Mouse (Mus musculus): Measurements from ENCODE around the gene Dxo. TPM values are rescaled to one million over a fixed set of nuclear protein-coding genes. Genes with fewer than 3 reads are reported as not detected.
A peak's percentile ranks its signal among the peaks of the same experiment; 100 is the strongest.

Gene Dxo
- total RNA-seq, 1 experiment, result 39.0 TPM

DNA sequence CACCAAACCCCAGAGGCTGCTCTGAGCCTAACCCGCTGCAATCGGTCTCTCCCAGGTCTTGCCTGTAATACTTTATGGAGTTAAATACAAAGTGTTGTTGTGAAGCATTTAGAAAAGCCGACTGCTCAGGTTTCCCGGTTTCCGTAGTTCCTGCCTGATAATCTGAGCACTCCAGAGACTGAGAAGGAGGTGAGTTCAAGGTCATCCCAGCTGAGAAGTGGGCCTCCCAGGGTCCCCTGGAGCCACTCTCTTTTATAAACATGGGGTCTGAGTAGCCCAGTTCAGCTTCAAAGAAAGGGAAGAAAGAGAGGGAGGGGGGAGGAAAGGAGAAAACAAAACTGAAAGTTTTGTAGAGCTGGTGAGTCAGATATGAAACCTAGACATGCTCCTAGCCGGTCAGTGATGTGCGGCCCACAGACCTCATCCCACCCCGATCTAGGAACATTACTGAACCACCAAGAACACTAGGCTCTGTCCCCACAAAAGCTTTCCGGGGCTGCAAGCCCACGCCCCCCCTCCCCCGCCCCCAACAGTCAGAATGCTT is 42.6 kb downstream of the Dxo start, which contains the start of gene Zbtb12:
TSS of gene Zbtb12 (plus strand) at position 148 of the 544 bp plus-strand sequence.
- TF ChIP-seq ZC3H11A (IDR thresholded peaks at IDR 0.05; ENCODE audit: borderline replicate concordance, low read depth, low read length) (no peak), CHD2 (IDR thresholded peaks at IDR 0.05; ENCODE audit: low read depth, low read length) (no peak), ZNF384 (IDR thresholded peaks at IDR 0.05; ENCODE audit: low read depth, low read length) (no peak), HCFC1 (IDR thresholded peaks at IDR 0.05; ENCODE audit: borderline replicate concordance, insufficient read depth, low read length) (no peak), MAFK (IDR thresholded peaks at IDR 0.05; ENCODE audit: insufficient read depth, low read depth, low read length) (no peak)
- peak within 1 kb of the TSS in 1 of 2 experiments; percentile 23; a peak in 1 of 4 replicates for H3K4me3 ChIP-seq (ENCODE audit: insufficient read depth in 1 of 2, low read depth in 1 of 2, low read length in 2 of 2, poor library complexity in 1 of 2, severe bottlenecking in 1 of 2)
- DNase-seq (ENCODE audit: low read depth, low spot score), result no peak
- H3K9me3 ChIP-seq (ENCODE audit: control insufficient read depth, insufficient read depth, low read depth, low read length), result no peaks in the 10 kb centered on the region
- no peaks in the 10 kb centered on the region for H3K36me3 ChIP-seq (ENCODE audit: control insufficient read depth, insufficient read depth, low read length, poor library complexity, severe bottlenecking)
- peaks cover 0 to 3% of the 10 kb centered on the region in 2 experiments; a peak in 2 of 4 replicates for H3K4me1 ChIP-seq (ENCODE audit: control insufficient read depth in 2 of 2, insufficient read depth in 2 of 2, low read length in 2 of 2, poor library complexity in 1 of 2)
- no peak within 1 kb of the TSS for H3K27ac ChIP-seq (ENCODE audit: insufficient read depth, low read depth, low read length, poor library complexity, severe bottlenecking)
- H3K9ac ChIP-seq (ENCODE audit: insufficient read depth, low read depth, low read length, poor library complexity, severe bottlenecking), result no peak within 1 kb of the TSS
- in situ Hi-C loops (cut with MboI; ENCODE audit: low sequenced_read_pairs in 2 of 2, unreplicated experiment in 2 of 2), result no loop called here

DNA sequence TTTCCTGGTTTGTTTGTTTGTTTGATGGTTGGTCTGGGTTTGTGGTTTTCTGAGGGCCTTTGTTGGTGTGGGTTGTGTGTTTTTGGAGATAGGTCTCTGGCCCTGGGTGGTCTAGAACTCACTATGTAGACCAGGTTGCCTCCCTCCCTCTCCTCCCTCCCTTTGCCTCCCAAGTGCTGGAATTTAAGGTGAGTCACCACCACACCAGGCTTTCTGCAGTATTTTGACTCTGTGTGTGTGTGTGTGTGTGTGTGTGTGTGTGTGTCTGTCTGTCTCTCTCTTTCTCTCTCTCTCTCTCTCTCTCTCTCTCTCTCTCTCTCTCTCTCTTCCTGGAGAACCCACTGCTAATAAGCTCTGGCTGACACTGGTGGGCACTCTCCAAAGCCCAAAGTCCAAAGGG is 44.3 kb downstream of the Dxo start:
- TF ChIP-seq MAFK (IDR thresholded peaks at IDR 0.05; ENCODE audit: insufficient read depth, low read depth, low read length) (no peak), ZC3H11A (IDR thresholded peaks at IDR 0.05; ENCODE audit: borderline replicate concordance, low read depth, low read length) (no peak), CHD2 (IDR thresholded peaks at IDR 0.05; ENCODE audit: low read depth, low read length) (no peak), HCFC1 (IDR thresholded peaks at IDR 0.05; ENCODE audit: borderline replicate concordance, insufficient read depth, low read length) (no peak), ZNF384 (IDR thresholded peaks at IDR 0.05; ENCODE audit: low read depth, low read length) (no peak)
- Histone ChIP-seq H3K27ac (ENCODE audit: insufficient read depth, low read depth, low read length, poor library complexity, severe bottlenecking) (no peak overlapping the region), H3K4me1 (ENCODE audit: control insufficient read depth in 2 of 2, insufficient read depth in 2 of 2, low read length in 2 of 2, poor library complexity in 1 of 2) (peaks cover 0 to 3% of the 10 kb centered on the region in 2 experiments; a peak in 2 of 4 replicates), H3K36me3 (ENCODE audit: control insufficient read depth, insufficient read depth, low read length, poor library complexity, severe bottlenecking) (no peaks in the 10 kb centered on the region), H3K4me3 (ENCODE audit: insufficient read depth in 1 of 2, low read depth in 1 of 2, low read length in 2 of 2, poor library complexity in 1 of 2, severe bottlenecking in 1 of 2) (no peak overlapping the region), H3K9me3 (ENCODE audit: control insufficient read depth, insufficient read depth, low read depth, low read length) (no peaks in the 10 kb centered on the region), H3K9ac (ENCODE audit: insufficient read depth, low read depth, low read length, poor library complexity, severe bottlenecking) (no peak overlapping the region)
- no peak for DNase-seq (ENCODE audit: low read depth, low spot score)
- in situ Hi-C loops (cut with MboI; ENCODE audit: low sequenced_read_pairs in 2 of 2, unreplicated experiment in 2 of 2), result no loop called here

DNA sequence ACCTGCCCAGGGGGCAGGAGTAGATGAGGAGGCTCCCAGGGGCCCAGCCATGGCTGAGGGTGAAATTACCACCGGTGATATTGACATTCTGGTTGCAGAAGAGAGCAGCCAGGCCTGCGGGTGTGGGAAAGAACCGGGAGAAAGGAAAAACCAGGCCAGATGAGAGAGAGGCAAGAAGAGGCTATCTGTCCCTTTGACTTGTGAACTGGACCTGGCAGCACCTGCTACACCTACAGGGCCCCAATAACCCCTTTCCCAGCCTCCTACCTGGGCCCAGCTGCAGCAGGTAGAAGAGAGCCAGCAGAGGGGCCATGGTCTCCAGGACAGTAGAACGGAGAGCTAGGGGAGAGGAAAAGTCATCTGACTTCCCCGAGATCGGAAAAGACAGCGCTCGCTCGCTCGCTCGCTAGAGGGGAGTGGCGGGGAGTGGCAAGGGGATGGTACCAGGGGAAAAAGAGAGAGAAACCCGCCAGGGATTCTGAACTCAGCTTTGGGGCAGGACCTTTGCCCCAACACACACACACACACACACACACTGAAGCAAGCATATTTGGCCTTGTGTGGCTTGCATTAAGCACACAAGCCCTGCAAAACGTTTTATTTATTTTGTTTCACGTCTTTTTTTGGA is 45.0 kb downstream of the Dxo start, which contains the start of gene Gm20547:
TSS of gene Gm20547 (minus strand) at position 360 of the 628 bp plus-strand sequence.
- H3K27ac ChIP-seq (ENCODE audit: insufficient read depth, low read depth, low read length, poor library complexity, severe bottlenecking), result no peak within 1 kb of the TSS
- peak within 1 kb of the TSS; percentile 24 to 39; a peak in 2 of 4 replicates for H3K4me3 ChIP-seq (ENCODE audit: insufficient read depth in 1 of 2, low read depth in 1 of 2, low read length in 2 of 2, poor library complexity in 1 of 2, severe bottlenecking in 1 of 2)
- in situ Hi-C loops (cut with MboI; ENCODE audit: low sequenced_read_pairs in 2 of 2, unreplicated experiment in 2 of 2), result no loop called here
- no peak for DNase-seq (ENCODE audit: low read depth, low spot score)
- H3K9ac ChIP-seq (ENCODE audit: insufficient read depth, low read depth, low read length, poor library complexity, severe bottlenecking), result no peak within 1 kb of the TSS
- no peak for TF ChIP-seq ZNF384 (IDR thresholded peaks at IDR 0.05; ENCODE audit: low read depth, low read length)
- TF ChIP-seq ZC3H11A (IDR thresholded peaks at IDR 0.05; ENCODE audit: borderline replicate concordance, low read depth, low read length), result no peak
- no peak for TF ChIP-seq HCFC1 (IDR thresholded peaks at IDR 0.05; ENCODE audit: borderline replicate concordance, insufficient read depth, low read length)
- TF ChIP-seq MAFK (IDR thresholded peaks at IDR 0.05; ENCODE audit: insufficient read depth, low read depth, low read length), result no peak
- TF ChIP-seq CHD2 (IDR thresholded peaks at IDR 0.05; ENCODE audit: low read depth, low read length), result no peak
- H3K36me3 ChIP-seq (ENCODE audit: control insufficient read depth, insufficient read depth, low read length, poor library complexity, severe bottlenecking), result no peaks in the 10 kb centered on the region
- no peaks in the 10 kb centered on the region for H3K9me3 ChIP-seq (ENCODE audit: control insufficient read depth, insufficient read depth, low read depth, low read length)
- H3K4me1 ChIP-seq (ENCODE audit: control insufficient read depth in 2 of 2, insufficient read depth in 2 of 2, low read length in 2 of 2, poor library complexity in 1 of 2), result peaks cover 0 to 3% of the 10 kb centered on the region in 2 experiments; a peak in 2 of 4 replicates

DNA sequence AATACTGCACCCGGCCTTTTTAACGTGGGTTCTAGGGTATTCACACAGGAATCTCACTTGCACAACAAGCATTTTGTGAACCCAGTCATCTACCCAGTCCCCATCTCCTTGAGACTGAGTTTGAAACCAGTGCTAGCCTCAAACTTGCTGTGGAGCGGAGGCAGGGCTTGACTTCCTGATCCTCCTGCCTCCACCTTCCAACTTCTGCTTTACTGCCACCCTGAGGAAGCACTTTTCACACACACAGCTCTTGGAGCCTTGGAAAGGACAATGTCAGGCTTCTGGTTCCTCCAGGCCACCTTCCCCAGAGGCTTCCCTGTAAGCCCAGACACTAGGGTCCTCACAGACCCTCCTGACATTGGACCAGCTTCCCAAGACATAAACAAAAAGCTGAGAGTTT is 46.5 kb downstream of the Dxo start:
- Histone ChIP-seq H3K27ac (ENCODE audit: insufficient read depth, low read depth, low read length, poor library complexity, severe bottlenecking) (no peak overlapping the region), H3K9ac (ENCODE audit: insufficient read depth, low read depth, low read length, poor library complexity, severe bottlenecking) (no peak overlapping the region), H3K4me1 (ENCODE audit: control insufficient read depth in 2 of 2, insufficient read depth in 2 of 2, low read length in 2 of 2, poor library complexity in 1 of 2) (peaks cover 0 to 3% of the 10 kb centered on the region in 2 experiments; a peak in 2 of 4 replicates), H3K36me3 (ENCODE audit: control insufficient read depth, insufficient read depth, low read length, poor library complexity, severe bottlenecking) (no peaks in the 10 kb centered on the region), H3K4me3 (ENCODE audit: insufficient read depth in 1 of 2, low read depth in 1 of 2, low read length in 2 of 2, poor library complexity in 1 of 2, severe bottlenecking in 1 of 2) (no peak overlapping the region), H3K9me3 (ENCODE audit: control insufficient read depth, insufficient read depth, low read depth, low read length) (no peaks in the 10 kb centered on the region)
- DNase-seq (ENCODE audit: low read depth, low spot score), result no peak
- TF ChIP-seq MAFK (IDR thresholded peaks at IDR 0.05; ENCODE audit: insufficient read depth, low read depth, low read length) (no peak), ZC3H11A (IDR thresholded peaks at IDR 0.05; ENCODE audit: borderline replicate concordance, low read depth, low read length) (no peak), HCFC1 (IDR thresholded peaks at IDR 0.05; ENCODE audit: borderline replicate concordance, insufficient read depth, low read length) (no peak), ZNF384 (IDR thresholded peaks at IDR 0.05; ENCODE audit: low read depth, low read length) (no peak), CHD2 (IDR thresholded peaks at IDR 0.05; ENCODE audit: low read depth, low read length) (no peak)
- in situ Hi-C loops (cut with MboI; ENCODE audit: low sequenced_read_pairs in 2 of 2, unreplicated experiment in 2 of 2), result no loop called here

Measured in ES-E14 (cell line).